Mouse (Mus musculus): Measurements from ENCODE around the gene Sfn.

DNA sequence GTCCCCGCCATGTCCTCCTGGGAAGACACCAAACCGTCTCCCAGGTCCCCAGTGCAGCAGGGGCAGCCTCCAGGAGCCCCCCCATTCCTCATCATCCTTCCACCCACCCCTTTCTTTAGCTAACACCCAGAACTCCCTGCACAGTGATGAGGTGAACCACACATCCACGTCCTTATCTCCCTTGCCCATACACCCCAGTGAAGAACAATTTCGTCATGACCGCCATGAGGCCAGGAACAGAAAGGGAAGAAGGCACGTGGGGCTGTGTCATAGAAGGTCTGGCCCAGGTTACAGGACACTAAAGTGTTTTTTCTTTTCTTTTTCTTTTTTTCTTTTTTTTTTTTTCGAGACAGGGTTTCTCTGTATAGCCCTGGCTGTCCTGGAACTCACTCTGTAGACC, 22.9 kb upstream of the Sfn start:
- TF ChIP-seq POLR2A (IDR thresholded peaks at IDR 0.05; ENCODE audit: insufficient read length, low read depth) (no peak), CEBPB (IDR thresholded peaks at IDR 0.05; ENCODE audit: insufficient read depth, poor library complexity, severe bottlenecking) (no peak), MYOG (IDR thresholded peaks at IDR 0.05; ENCODE audit: control insufficient read depth in 1 of 3, insufficient read depth in 1 of 3, insufficient read length in 2 of 3, low read depth in 2 of 3) (no peak), REST (IDR thresholded peaks at IDR 0.05; ENCODE audit: insufficient read depth, insufficient read length) (no peak), E2F4 (IDR thresholded peaks at IDR 0.05; ENCODE audit: insufficient read depth) (no peak), POLR2AphosphoS2 (IDR thresholded peaks at IDR 0.05; ENCODE audit: insufficient read length, low read depth) (no peak), MAX (IDR thresholded peaks at IDR 0.05; ENCODE audit: low read depth) (no peak)

Data from myocyte (in vitro differentiated cells).